12 mouse cellular contexts compared by ENCODE assay signal in the genomic region with DNA sequence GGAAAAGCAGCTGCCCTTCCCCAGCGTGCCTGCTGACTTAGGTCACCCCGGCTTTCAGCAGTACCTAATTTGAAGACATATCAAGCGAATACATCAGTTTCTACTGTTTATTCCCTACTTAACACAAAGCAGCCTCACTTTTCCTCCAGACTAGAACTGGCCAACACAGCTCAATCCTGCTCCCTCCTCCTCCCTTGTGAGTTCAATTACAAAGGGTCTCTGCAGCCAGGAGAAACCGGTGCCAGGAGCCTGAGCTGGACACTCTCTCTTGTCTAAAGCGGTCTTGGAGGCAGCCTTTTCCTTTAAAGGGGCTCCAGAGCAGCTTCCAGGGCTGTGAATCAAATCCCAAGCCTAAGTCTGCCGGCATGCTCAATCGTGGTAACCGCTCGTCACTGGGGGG.
"Had no signal": no experiment of that assay in that cellular context is flagged by ENCODE, and none has a peak within 500 bp of the region (broad histone marks: within the 10 kb centered on the region; RNA-seq: fewer than 3 reads in every experiment).

No protein-coding gene starts in this region.

- DNase-seq: kidney, postnatal 36 days; layer of hippocampus, adult 9-11 months; layer of hippocampus, postnatal 36 days; liver, embryonic 13.5 days; lung, adult 18-20 months; thymus, adult 2 months; thymus, postnatal 25 days had no signal

- H3K9me3 ChIP-seq: limb, embryonic 15.5 days; liver, embryonic 13.5 days; midbrain, embryonic 12.5 days; neural tube, embryonic 15.5 days had no signal

- H3K4me1 ChIP-seq: liver, embryonic 13.5 days; midbrain, embryonic 12.5 days; neural tube, embryonic 15.5 days had no signal

- H3K4me2 ChIP-seq: limb, embryonic 15.5 days; liver, embryonic 13.5 days; midbrain, embryonic 12.5 days; neural tube, embryonic 15.5 days had no signal

- H3K27me3 ChIP-seq: limb, embryonic 15.5 days; liver, embryonic 13.5 days; neural tube, embryonic 15.5 days had no signal

- H3K27ac ChIP-seq: kidney, postnatal 0 days; limb, embryonic 15.5 days; liver, embryonic 13.5 days; midbrain, embryonic 12.5 days; neural tube, embryonic 15.5 days had no signal

- H3K36me3 ChIP-seq: limb, embryonic 15.5 days; liver, embryonic 13.5 days; midbrain, embryonic 12.5 days; neural tube, embryonic 15.5 days had no signal

- H3K4me3 ChIP-seq: limb, embryonic 15.5 days; liver, embryonic 13.5 days; midbrain, embryonic 12.5 days; myocyte; neural tube, embryonic 15.5 days had no signal

- H3K9ac ChIP-seq: limb, embryonic 15.5 days; liver, embryonic 13.5 days; midbrain, embryonic 12.5 days; neural tube, embryonic 15.5 days had no signal
